Mouse (Mus musculus): ENCODE data around the gene Matn4.

DNA sequence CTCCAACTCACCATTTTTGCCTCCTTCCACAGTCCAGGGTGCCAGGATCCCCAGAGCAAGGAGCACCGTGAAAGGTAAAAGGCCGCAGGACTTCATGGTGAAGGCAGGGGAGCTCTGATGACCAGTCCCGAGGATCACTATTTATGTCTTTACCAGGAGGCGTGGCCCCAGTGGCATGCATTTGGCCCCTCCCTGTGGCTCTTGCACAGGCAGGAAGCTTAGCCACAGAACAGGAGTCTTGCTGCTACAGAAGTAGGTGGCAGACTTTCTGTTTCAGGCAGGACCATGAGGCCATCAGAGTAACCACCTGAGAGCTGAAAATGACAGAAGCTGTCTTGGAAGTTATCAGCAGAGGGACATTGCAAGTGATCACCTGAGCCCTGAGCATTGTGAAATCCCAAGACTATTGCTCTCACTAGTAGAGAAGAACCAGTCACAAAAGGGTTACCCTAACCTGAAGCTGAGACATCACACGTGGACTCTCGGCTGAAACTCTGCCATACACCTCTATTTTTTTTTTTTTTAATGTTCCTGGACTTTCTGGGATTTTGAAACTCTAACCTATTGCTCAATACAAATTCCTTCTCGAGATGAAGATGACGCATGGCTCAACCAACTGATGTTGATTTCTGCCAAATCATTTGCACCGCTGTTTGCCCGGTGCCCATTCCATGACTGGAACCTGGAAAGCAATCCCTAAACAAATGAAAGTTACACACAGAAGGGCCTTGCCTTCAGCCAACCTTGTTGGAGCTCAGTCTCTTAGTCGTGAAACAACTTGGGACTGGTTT, 48.6 kb downstream of the Matn4 start:
- TF ChIP-seq CTCF (IDR thresholded peaks at IDR 0.05; ENCODE audit: borderline replicate concordance, insufficient read depth, low read length) (no peak), POLR2A (IDR thresholded peaks at IDR 0.05; ENCODE audit: low read depth, low read length) (no peak)
